In genomic region chr13:30093086-30093485, GRCm38 (mm10) we compare ENCODE assay signal across 10 mouse cellular contexts. TPM values are rescaled to one million over a fixed set of nuclear protein-coding genes. Genes with fewer than 3 reads are reported as not detected.
A peak's percentile ranks its signal among the peaks of the same experiment; 100 is the strongest.
DNase-seq lines count a peak whose midpoint lies in the region; ATAC-seq and TF ChIP-seq lines count a peak whose summit lies in the region.
"Had no signal": no experiment of that assay in that cellular context is flagged by ENCODE, and none has a peak within 500 bp of the region (broad histone marks: within the 10 kb centered on the region; RNA-seq: fewer than 3 reads in every experiment).

No protein-coding gene starts in this region.

- no peaks in the 10 kb centered on the region for H3K27me3 ChIP-seq in heart, postnatal 0 days (ENCODE audit: control insufficient read depth, insufficient read depth, low read length)
- H3K27me3 ChIP-seq in E14TG2a.4 (ENCODE audit: insufficient read depth, low read length) = peaks cover 11% of the 10 kb centered on the region; the same call in 1 of the 2 replicates
- H3K27me3 ChIP-seq in hindbrain, embryonic 13.5 days = no peaks in the 10 kb centered on the region
- H3K27me3 ChIP-seq: midbrain, embryonic 12.5 days had no signal

- H3K27ac ChIP-seq in heart, postnatal 0 days (ENCODE audit: low read depth) = no peak overlapping the region
- no peak overlapping the region for H3K27ac ChIP-seq in cortical plate, adult 2 months (ENCODE audit: insufficient read depth, low read length)
- no peak overlapping the region for H3K27ac ChIP-seq in hindbrain, embryonic 13.5 days
- H3K27ac ChIP-seq: midbrain, embryonic 12.5 days had no signal

- peaks cover 3% of the 10 kb centered on the region; the same call in 1 of the 2 replicates for H3K4me1 ChIP-seq in heart, postnatal 0 days (ENCODE audit: control insufficient read depth, insufficient read depth)
- no peaks in the 10 kb centered on the region for H3K4me1 ChIP-seq in E14TG2a.4 (replicated peaks; ENCODE audit: low read depth, low read length)
- H3K4me1 ChIP-seq in cortical plate, adult 2 months (ENCODE audit: control insufficient read depth, insufficient read depth, low read length) = no peaks in the 10 kb centered on the region
- H3K4me1 ChIP-seq in hindbrain, embryonic 13.5 days (replicated peaks) = no peaks in the 10 kb centered on the region

- no peak overlapping the region for H3K9ac ChIP-seq in heart, postnatal 0 days (replicated peaks; ENCODE audit: low read depth, low read length)
- no peak overlapping the region for H3K9ac ChIP-seq in hindbrain, embryonic 13.5 days
- H3K9ac ChIP-seq: midbrain, embryonic 12.5 days had no signal

- TF ChIP-seq POLR2A in cortical plate, adult 2 months (IDR thresholded peaks at IDR 0.05; ENCODE audit: extremely low read depth, insufficient read depth, low read length) = no peak

- H3K4me3 ChIP-seq in heart, postnatal 0 days (ENCODE audit: low read depth, low read length) = no peak overlapping the region
- no peak overlapping the region for H3K4me3 ChIP-seq in E14TG2a.4 (replicated peaks; ENCODE audit: low read length)
- H3K4me3 ChIP-seq in cortical plate, adult 2 months (ENCODE audit: insufficient read depth, low read length) = no peak overlapping the region
- no peak overlapping the region for H3K4me3 ChIP-seq in hindbrain, embryonic 13.5 days
- H3K4me3 ChIP-seq: midbrain, embryonic 12.5 days had no signal

- no peaks in the 10 kb centered on the region for H3K9me3 ChIP-seq in heart, postnatal 0 days (replicated peaks; ENCODE audit: control insufficient read depth, low read length)
- no peaks in the 10 kb centered on the region for H3K9me3 ChIP-seq in E14TG2a.4 (ENCODE audit: low read length)
- 0 out of 2 replicates have a peak, but pooled peaks cover 3% of the 10 kb centered on the region for H3K9me3 ChIP-seq in hindbrain, embryonic 13.5 days
- H3K9me3 ChIP-seq: midbrain, embryonic 12.5 days had no signal

- DNase-seq in heart, postnatal 0 days (ENCODE audit: low spot score) = no peak
- DNase-seq in heart, postnatal 25 days (ENCODE audit: low spot score) = no peak
- peak; percentile 38 for DNase-seq in 3T3-L1 (ENCODE audit: low read depth, low spot score)
- DNase-seq in urinary bladder, adult 18-20 months (ENCODE audit: low spot score in 2 of 2) = no peak
- no peak for DNase-seq in cerebellum, postnatal 36 days
- DNase-seq: adrenal gland, adult 2 months had no signal

- no peak overlapping the region for H3K4me2 ChIP-seq in heart, postnatal 0 days (ENCODE audit: low read depth, low read length)
- H3K4me2 ChIP-seq in hindbrain, embryonic 13.5 days = no peak overlapping the region
- H3K4me2 ChIP-seq: midbrain, embryonic 12.5 days had no signal

- intact Hi-C loops in heart, postnatal 25 days (cut with DNase I) = loop anchor here (2.0 to 10.0 kb wide), 2 partner anchors 168 to 452 kb away; partner anchors contain the start of gene Uqcrfs1

- 41% methylated on average over 2 of the region's 2 CpGs for WGBS in heart, postnatal 0 days
- 46% methylated on average over 2 of the region's 2 CpGs for WGBS in hindbrain, embryonic 13.5 days

- peak; percentile 46 for TF ChIP-seq CTCF in heart, postnatal 0 days (IDR thresholded peaks at IDR 0.05; ENCODE audit: low read depth)
- TF ChIP-seq CTCF in E14TG2a.4 (conservative IDR thresholded peaks at IDR 0.05; ENCODE audit: low read length) = peak; percentile 54
- TF ChIP-seq CTCF in cortical plate, adult 2 months (IDR thresholded peaks at IDR 0.05; ENCODE audit: extremely low read depth, insufficient read depth, low read length) = peak; percentile 40; the same call in 1 of the 2 replicates

- ATAC-seq in heart, postnatal 0 days (ENCODE audit: insufficient read depth, low read depth) = no peak
- ATAC-seq in hindbrain, embryonic 13.5 days (ENCODE audit: low FRiP score) = no peak

- H3K36me3 ChIP-seq in heart, postnatal 0 days (replicated peaks; ENCODE audit: control insufficient read depth, insufficient read depth, low read length) = no peaks in the 10 kb centered on the region
- H3K36me3 ChIP-seq in E14TG2a.4 (ENCODE audit: insufficient read depth, low read length) = no peaks in the 10 kb centered on the region
- H3K36me3 ChIP-seq in hindbrain, embryonic 13.5 days = no peaks in the 10 kb centered on the region
- H3K36me3 ChIP-seq: midbrain, embryonic 12.5 days had no signal

- no peak for TF ChIP-seq EP300 in heart, postnatal 0 days (IDR thresholded peaks at IDR 0.05; ENCODE audit: low read depth)

RNA-seq across cellular contexts. Expression of gene Mboat1, which starts 43.2 kb away (rescaled TPM):
- total RNA-seq in heart, postnatal 0 days (2014; rRNA removed; ENCODE audit: low replicate concordance) = 1.0 and 1.4 TPM in 2 replicates
- polyA plus RNA-seq in heart, postnatal 0 days (2015; fragmentation: Nextera tagmentation; extraction: Ambion mirVana) = 1.6 TPM in 2 replicates
- total RNA-seq in heart, postnatal 25 days (2021) = 1 to 10 TPM in 1 of 2 experiments, under 1 TPM in 1; 0.99 to 2.7 TPM
- polyA plus RNA-seq in cortical plate, adult 2 months (2012; rRNA removed) = 2.8 and 3.2 TPM in 2 replicates
- 2.6 and 3.0 TPM in 2 replicates for polyA plus RNA-seq in hindbrain, embryonic 13.5 days (2015; fragmentation: Nextera tagmentation; extraction: Ambion mirVana)
